Mouse (Mus musculus) heart, postnatal 0 days (tissue): ENCODE measurements at regions not wholly inside any gene's neighbourhood (a gene's known extent, or its start where the extent isn't known, plus 50 kb on each side); places are given as distances from the start of the nearest gene placed in this dataset.

Experiments used
- CTCF ChIP-seq: IDR thresholded peaks from 2 replicates; pipeline ENCODE4 v1.5.1; 2016; ENCODE audit warnings: antibody characterized with exemption, control low read depth, low read depth
- EP300 ChIP-seq: IDR thresholded peaks from 2 replicates; pipeline ENCODE4 v1.6.1; 2016; ENCODE audit warnings: antibody characterized with exemption, low read depth

GRCm38 (mm10) chr10:120526991-120527390, 50.7 kb upstream of the Hmga2 start:
- TF ChIP-seq EP300 (no peak), CTCF (no peak)
